Comparison of ENCODE assay signal across 9 mouse cellular contexts in the genomic region with DNA sequence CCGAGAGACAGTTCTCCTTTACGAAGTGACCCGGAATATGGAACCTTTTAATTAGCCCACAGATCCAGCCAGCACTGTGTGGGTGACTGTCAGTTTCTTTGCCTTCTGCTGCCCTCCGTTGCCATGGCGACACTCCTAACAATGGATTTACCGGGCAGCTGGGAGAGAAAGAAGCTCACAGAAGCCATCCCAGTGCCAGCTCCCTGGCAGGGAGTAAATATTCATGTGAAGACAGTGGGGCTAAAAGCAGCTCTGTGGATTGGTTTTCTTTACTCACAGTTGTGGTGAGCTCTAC.
DNase-seq lines count a peak whose midpoint lies in the region; ATAC-seq lines count a peak whose summit lies in the region.
"Had no signal": no experiment of that assay in that cellular context is flagged by ENCODE, and none has a peak within 500 bp of the region (broad histone marks: within the 10 kb centered on the region; RNA-seq: fewer than 3 reads in every experiment).

No protein-coding gene starts in this region.

- WGBS in hindbrain, embryonic 16.5 days = 15% methylated on average over 6 of the region's 6 CpGs
- 21% methylated on average over 6 of the region's 6 CpGs for WGBS in midbrain, embryonic 11.5 days

- H3K27me3 ChIP-seq in hindbrain, embryonic 16.5 days (replicated peaks; ENCODE audit: control insufficient read depth, insufficient read depth, low read length) = no peaks in the 10 kb centered on the region
- no peaks in the 10 kb centered on the region for H3K27me3 ChIP-seq in midbrain, embryonic 11.5 days (ENCODE audit: control insufficient read depth, insufficient read depth, low read length)
- H3K27me3 ChIP-seq: CH12.LX had no signal

- H3K9me3 ChIP-seq in hindbrain, embryonic 16.5 days (ENCODE audit: control insufficient read depth, low read length) = no peaks in the 10 kb centered on the region
- H3K9me3 ChIP-seq in midbrain, embryonic 11.5 days (ENCODE audit: control insufficient read depth, low read length) = no peaks in the 10 kb centered on the region

- H3K9ac ChIP-seq in hindbrain, embryonic 16.5 days (ENCODE audit: low read depth, low read length) = peak overlapping the region; percentile 2; the same call in 1 of the 2 replicates
- no peak overlapping the region; the same call in 1 of the 2 replicates for H3K9ac ChIP-seq in midbrain, embryonic 11.5 days (ENCODE audit: low read length)

- peak overlapping the region; percentile 47 for H3K4me2 ChIP-seq in hindbrain, embryonic 16.5 days (ENCODE audit: low read length)
- H3K4me2 ChIP-seq in midbrain, embryonic 11.5 days = peak overlapping the region; percentile 8

- H3K27ac ChIP-seq in hindbrain, embryonic 16.5 days (ENCODE audit: low read depth, low read length) = peak overlapping the region; percentile 60
- peak overlapping the region; percentile 2; the same call in 1 of the 2 replicates for H3K27ac ChIP-seq in midbrain, embryonic 11.5 days (ENCODE audit: low read depth, low read length)

- H3K36me3 ChIP-seq in hindbrain, embryonic 16.5 days (ENCODE audit: control insufficient read depth, insufficient read depth, low read length) = no peaks in the 10 kb centered on the region
- no peaks in the 10 kb centered on the region for H3K36me3 ChIP-seq in midbrain, embryonic 11.5 days (ENCODE audit: control insufficient read depth, insufficient read depth, low read length)

- peak overlapping the region; percentile 3; the same call in 1 of the 2 replicates for H3K4me3 ChIP-seq in hindbrain, embryonic 16.5 days (ENCODE audit: low read length)
- H3K4me3 ChIP-seq in midbrain, embryonic 11.5 days (ENCODE audit: low read depth, low read length) = no peak overlapping the region

- H3K4me1 ChIP-seq in hindbrain, embryonic 16.5 days (ENCODE audit: control insufficient read depth, insufficient read depth, low read depth, low read length) = peaks cover 18% of the 10 kb centered on the region
- H3K4me1 ChIP-seq in midbrain, embryonic 11.5 days (ENCODE audit: control insufficient read depth, insufficient read depth, low read length) = peaks cover 10% of the 10 kb centered on the region

- peak; percentile 72 for DNase-seq in Muller cell, postnatal 12 days (ENCODE audit: inconsistent ontology term)
- DNase-seq in embryo, embryonic 11 days = peak; percentile 82
- DNase-seq in midbrain, embryonic 11.5 days (ENCODE audit: low spot score, missing footprints) = peak; percentile 98
- DNase-seq in testis, postnatal 14 days (ENCODE audit: low spot score) = peak; percentile 8
- no peak for DNase-seq in thymus, postnatal 10 days (ENCODE audit: low spot score in 2 of 2)
- no peak for DNase-seq in kidney, postnatal 14 days
- no peak for DNase-seq in adrenal gland, adult 2 months

- ATAC-seq in hindbrain, embryonic 16.5 days = peak; percentile 96
- peak; percentile 96 for ATAC-seq in midbrain, embryonic 11.5 days (ENCODE audit: low FRiP score)

Comparison
In these comparisons a context has a peak if more than half of its experiments do, and no peak if none do; other contexts are left out.
1. DNase-seq: peak in Muller cell, postnatal 12 days (single experiment), embryo, embryonic 11 days (single experiment), midbrain, embryonic 11.5 days (single experiment) and testis, postnatal 14 days (single experiment); none in thymus, postnatal 10 days (0 of 2), kidney, postnatal 14 days (single experiment) and adrenal gland, adult 2 months (single experiment).